Mouse (Mus musculus) layer of hippocampus, adult 9-11 months (tissue): ENCODE measurements at regions not wholly inside any gene's neighbourhood (a gene's known extent, or its start where the extent isn't known, plus 50 kb on each side); places are given as distances from the start of the nearest gene placed in this dataset.

Source experiments
- DNase-seq: peaks from one replicate; pipeline ENCODE4 v3.0.0; 2022

DNA sequence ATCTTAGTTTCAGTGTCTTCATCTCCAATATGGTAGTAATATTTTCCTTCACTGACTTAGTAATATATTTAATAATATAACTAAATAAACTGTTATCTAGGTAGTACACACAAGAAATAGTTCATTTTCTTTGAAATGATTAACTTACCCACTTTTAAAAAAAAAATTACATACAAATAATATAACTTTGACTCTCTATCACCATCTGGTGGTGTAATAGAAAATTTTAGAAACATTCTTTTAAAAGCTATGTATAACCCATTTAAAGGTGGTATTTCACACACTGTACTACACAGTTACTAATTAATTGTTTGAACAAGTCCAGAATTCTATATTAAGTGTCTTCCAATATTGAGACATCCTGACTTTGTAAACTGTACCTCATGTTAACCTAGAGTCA lies 53.9 kb upstream of the Olfr266 start:
- no peak for DNase-seq

DNA sequence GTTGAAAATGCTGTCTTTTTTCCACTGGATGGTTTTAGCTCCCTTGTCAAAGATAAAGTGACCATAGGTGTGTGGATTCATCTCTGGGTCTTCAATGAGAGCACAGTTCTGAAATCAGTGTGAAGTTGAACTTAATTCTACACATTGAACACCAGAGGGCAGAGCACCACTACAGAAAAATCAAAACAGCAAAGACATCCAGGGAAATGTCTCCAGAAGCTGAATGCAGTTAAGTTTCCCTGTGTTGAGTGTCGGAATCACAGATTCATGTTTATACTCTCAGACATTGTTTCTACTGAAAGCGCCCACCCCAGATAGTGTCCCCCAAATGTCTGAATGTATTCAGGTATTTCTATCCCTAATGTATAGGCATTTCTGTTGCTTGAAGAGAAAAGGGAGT lies 77.1 kb upstream of the Olfr266 start:
- no peak for DNase-seq

DNA sequence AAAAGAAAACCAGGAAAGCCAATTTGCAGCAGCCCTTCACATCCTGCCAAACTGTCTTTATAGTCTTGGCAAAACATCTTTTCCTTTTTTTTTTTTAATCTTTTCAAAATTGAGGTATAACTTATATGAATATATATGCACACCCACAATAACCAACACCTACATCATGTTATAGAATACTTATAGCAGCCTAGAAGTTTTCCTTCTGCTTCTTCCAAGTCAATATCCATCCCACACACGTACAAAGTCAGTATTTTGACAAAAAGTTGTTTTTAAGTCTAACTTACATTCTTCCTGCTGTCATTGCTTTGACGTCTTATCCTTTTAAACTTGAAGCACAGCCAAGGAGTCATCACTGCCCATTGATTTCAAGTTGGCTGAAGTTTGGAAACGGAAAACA lies 80.6 kb upstream of the Olfr266 start:
- DNase-seq, result no peak

DNA sequence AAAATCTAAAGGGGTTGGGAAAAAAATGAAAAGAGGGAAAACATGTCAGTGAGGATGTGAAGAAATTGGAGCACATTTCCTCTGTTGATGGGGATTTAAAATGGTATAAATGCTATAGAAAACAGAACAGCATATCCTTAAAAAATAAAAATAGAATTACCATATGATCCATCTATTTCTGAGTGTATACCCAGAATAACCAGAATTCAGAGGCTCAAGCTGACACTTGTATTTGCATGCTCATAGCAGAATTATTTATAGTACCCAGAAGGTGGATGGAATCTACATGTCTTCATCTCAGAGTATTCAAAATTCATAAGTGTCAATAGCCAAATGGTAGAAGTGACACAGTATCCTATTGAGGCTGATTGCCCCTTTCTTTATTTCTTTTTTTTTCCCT lies 99.9 kb upstream of the Kcna3 start:
- no peak for DNase-seq

DNA sequence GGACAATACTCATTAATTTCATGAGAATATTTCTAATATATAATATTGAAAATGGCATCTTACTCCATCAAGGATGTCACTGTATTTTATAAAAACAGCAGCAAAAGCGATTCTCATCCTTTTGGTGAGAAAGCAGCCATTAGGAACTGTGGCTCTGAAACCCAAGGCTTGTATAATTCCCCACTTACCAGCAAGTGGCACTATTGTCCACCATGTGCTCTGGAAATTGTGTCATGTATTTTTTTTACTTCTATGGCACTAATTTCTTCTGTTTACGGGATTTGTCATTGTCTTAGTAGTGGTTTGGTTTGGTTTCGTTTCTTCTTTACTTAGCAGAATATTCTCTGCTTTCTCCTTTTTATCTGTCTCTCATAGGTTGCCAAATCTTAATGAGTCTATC lies 95.9 kb upstream of the Kcna3 start:
- DNase-seq, result peak; percentile 14

DNA sequence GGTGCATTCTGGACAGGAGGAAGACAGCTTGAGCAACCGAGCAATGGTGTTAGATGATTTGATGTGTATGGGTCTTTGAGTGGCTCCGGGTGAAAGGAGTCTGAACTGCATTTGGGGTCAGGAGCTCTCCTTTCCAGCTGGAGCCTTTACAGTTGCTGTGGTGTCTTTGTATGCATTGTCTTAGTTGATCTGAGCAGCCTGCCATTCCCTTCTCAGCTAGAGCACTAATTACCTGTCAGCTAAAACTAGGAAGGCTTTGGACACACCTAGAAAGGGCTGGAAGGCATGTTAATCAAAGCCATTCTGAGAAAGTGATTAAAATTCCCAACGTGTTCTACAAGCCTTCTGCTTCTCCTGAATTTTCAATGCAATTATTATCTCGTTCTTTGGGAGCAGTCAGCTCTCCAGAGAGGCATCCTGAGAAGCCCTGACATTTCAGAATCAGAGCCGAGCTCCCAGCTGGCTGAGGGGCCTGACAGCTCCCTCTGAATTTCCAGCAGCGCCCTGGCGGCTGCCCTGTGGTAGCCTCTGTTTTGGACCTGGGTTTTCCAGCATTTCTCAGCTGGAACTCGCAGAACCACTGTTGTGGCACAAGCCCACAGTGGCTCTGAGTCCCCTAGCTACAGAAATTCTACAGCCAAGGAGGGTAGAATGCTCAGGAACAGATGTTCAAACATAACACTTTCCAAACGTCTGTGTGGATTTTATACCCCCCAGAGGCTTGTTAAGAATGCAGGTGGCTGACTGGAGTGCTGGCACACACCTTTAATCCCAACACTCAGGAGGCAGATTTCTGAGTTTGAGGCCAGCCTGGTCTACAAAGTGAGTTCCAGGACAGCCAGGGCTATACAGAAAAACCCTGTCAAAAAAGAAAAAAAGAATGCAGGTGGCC lies 80.2 kb upstream of the Kcna3 start:
- no peak for DNase-seq

DNA sequence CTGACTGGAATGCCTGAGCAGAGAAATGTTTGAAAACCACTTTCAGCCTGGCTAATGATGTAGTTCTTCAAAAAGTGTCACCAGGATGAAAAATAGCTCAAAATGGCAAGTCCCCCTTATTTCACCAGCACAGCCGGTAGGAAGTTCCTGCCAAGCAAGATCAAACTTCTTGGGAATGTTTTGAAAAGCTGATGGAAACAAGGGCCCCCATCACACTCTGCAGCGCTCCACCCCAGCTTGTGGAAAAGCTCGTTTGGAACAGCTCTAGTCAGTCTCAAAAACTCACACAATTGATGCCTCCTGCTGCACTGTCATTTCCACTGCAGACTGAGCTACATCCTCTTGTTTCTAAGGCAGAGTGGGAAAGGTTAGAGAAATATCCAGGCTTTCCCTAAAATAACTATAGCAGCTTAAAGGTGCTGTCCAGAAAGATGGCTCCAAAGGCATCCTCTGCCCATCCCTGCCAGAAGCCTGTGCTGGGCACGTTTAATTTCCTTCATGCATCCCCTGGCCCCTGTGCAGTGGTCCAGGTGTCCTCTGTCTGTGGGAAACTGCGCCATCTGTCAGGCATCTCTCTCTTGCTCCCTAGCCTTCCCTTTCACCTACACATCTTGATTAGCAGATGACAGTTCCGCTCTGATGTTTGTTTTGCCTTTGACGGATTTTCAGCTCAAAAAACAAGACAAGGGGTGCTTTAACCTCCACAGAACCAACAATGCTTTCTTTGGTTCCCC lies 78.6 kb upstream of the Kcna3 start:
- no peak for DNase-seq

DNA sequence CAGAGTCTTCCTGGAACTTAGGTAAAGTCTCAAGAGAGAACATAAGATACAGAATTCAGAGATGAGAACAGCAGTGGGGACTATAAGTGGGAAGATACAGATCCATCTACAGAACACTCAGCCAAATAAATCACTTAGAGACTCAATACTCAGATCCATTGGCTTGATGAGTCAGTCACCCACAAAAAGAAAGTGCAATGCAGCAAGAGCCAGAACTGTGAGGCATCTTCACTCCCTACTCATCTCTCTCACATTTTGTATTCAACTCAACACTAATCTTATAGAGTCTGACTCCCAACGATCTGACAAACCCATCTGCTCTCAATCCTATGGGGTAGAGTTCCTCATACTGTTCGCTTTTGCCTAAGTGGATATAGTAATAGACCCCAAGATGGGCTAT lies 77.8 kb upstream of the Kcna3 start:
- DNase-seq, result no peak

DNA sequence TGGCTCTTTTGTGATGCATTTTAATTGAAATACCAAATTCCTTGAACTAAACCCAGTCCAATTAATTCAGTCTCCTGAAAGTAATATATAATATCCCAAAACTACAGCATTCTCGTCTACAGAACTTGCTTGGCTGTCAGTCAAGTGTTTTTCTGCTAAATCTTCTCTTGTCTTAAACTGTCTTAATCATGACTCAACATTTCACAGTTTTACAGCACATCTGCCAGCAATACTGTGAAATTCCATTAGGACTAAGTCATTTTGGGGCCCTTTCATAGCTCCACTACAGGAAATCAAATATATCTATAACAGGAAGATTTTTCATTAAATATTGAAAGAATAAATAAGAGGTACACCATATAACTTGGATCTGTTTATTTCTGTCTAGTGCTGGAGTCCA lies 75.4 kb upstream of the Kcna3 start:
- DNase-seq, result no peak

DNA sequence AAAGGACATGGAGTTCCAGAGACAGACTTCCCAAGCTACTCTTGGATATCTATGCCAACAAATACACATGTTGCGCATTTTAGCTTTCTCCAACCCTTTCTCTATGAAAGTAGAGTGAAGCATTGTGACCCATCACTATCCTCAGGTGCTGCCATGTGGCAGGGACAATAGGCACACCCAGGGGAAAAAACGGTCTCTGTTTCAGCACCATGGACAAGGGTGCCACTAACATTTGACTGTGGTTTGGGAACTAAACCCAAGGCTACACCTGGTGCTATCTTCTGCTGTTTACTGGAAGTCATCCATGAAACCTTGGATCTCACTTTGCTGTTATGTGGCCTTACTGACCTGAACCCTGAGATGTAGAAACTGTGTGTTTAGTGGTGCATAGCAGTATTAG lies 73.5 kb upstream of the Kcna3 start:
- DNase-seq, result no peak

DNA sequence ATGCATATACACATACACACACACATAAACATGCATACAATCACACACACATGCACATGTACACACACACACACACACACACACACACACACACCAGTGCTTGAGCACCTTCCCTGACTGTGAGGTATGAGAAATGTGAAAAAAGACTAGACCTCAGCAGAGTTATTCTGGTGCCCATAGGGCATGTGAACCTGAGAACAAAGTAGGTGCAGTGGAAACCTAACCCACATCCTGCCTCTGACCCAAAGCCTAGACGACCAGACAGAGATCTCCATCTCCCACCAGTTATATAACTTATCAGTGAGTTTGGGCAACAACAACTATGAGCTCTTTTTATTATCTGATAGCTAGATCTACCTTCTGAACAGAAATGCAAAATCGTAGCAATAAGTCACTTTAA lies 69.8 kb upstream of the Kcna3 start:
- DNase-seq, result no peak

DNA sequence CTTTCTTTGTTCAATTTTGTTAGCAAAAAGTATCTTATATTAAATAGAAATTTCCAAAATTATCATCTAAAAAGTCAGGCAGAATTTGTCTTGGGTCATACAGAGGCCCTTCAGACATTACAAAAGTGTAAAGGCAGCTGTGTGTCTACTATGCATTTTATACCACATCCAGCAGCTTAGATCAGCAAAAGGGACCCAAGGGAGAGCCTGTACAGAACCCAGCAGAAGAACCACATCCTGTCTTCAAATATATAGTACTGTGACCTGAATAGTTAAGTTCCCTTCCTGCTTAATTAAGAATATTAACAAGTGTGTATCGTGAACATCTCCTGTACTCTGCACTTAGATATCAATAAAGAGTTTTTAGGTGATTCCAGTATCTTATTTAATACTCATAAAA lies 68.5 kb upstream of the Kcna3 start:
- no peak for DNase-seq

DNA sequence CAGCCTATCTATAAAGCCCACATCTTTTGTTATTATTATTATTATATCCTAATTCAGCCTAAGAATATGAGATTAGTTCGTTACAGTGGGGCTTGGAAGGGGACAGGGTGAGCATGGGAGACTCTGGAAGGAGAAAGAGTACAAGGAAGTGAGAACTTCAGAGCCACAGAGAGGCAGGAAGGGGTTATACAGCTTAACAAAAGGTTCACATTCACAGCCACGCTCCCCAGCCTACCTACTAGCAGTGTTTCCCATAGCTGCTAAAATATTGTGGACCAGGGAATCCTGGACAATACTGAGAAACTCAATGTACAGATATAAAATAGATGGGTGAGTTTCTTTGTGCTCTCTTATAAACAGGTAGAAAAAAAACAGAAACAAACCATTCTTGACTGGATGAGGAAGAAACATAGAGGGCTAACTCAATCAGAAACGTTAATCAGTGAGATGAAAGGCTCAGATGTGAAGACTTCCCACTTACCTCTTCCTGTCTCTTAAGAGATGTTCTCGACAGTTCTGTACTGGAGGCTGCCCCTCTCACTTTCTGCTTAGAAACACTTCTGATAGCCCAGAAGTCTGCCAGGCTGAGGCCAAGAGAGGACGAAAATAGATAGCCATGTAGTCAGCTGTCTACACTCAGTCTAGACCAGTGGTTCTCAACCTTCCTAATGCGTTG lies 61.7 kb upstream of the Kcna3 start:
- DNase-seq, result no peak

DNA sequence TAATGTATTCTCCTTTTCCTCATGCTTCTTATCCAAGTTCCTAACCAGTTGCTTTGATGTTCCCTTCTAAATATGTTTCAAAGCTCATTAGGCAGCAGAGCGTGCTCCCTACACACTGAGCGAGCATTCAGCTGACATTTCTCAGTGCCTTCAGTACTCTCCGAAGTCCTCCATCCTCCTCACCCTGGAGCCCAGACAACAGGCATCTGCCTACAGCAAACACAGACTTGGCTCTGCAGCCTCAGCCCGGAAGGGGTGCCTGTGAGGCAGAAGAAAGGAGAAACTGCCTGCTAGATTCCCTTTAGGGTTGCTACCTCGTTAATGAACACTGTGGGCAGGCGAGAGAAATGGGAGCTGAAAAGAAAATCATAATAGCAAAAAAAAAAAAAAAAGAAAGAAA lies 57.2 kb upstream of the Kcna3 start:
- DNase-seq, result peak; percentile 17

DNA sequence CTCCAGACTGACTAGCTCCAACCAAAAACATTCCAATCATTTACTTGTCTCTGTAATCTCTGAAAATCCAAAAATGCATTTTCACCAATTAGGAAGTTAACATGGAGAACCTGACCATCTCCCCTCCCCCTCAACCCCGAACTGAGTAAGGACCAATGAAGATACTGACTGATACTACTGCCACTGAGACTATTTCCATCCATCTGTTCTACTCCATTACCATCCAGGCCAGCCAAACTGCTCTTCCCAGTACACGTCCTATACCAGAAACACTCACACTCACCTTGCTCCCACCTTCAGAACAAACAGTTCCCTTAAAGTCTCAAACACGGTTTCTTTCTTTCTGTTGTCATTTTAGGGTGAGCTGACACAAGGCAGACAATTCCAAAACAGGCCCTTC lies 55.1 kb upstream of the Kcna3 start:
- no peak for DNase-seq

DNA sequence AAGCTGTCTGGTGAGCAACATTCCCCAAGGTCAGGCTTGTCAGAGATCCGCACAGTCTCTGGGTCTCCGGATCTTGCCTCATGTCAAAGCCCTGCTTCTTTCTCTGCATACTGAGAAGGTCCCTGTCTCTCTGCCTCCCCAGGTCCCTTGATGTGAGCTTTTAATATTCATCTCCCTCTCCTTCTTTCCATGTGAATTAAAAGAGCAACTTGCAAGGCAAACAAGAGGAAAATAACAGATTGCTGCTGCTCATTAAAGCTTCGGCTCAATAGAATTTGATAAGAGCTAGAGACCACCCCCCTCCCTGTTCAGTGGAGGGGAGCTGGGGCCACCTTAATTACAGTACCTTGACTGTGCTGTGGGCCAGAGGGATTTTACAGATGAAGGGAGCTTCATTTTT lies 54.6 kb upstream of the Kcna3 start:
- no peak for DNase-seq

DNA sequence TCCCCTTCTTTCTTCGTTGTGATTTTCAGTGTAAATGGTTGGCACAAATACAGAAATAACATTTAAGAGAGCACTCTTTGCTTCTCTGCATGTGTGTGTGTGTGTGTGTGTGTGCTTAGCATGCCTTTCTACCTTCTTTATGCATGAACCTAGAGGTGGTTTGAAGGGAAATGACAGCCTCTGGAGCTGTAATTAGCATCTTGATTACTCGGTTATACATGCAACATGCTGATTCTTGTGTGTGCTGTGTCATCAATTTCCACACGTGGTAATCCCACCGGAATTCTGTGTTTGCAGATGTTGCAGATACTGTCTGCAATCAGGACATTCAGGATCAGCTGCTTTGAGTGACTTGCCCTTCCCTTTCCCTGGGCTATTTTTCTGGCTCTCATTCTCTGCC lies 51.7 kb upstream of the Kcna3 start:
- no peak for DNase-seq
